Mouse (Mus musculus): Measurements from ENCODE around the gene Ric1.
"Not testable (repeated sequence)": the region's sequence is repeated elsewhere in the genome, so short reads cannot be mapped to it uniquely, and the experiment has no call there.

The Ric1 gene

DNA sequence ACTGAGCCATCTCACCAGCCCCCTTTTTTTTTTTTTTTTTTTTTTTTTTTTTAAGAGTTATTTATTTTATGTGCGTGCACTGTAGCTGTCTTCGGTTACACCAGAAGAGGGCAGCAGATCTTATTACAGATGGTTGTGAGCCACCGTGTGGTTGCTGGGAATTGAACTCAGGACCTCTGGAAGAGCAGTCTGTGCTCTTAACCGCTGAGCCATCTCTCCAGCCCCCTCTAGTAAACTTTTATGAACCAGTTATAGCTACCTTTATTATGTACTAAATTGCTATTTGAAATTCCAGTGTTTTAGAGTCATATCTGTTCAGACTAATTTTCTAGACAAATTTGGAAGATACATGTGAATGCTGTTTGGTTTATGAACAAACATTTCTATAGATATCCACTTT lies 3.5 kb downstream of the Ric1 start:
- DNase-seq (ENCODE audit: low spot score in 2 of 2) = not testable (repeated sequence)

GRCm38 (mm10) chr19:29526837-29527236 lies 4.8 kb downstream of the Ric1 start:
- DNase-seq (ENCODE audit: low spot score in 2 of 2) = no peak

- DNase-seq (ENCODE audit: low spot score in 2 of 2) = no peak
Measured at GRCm38 (mm10) chr19:29527299-29527698, 5.2 kb downstream of the Ric1 start.

DNA sequence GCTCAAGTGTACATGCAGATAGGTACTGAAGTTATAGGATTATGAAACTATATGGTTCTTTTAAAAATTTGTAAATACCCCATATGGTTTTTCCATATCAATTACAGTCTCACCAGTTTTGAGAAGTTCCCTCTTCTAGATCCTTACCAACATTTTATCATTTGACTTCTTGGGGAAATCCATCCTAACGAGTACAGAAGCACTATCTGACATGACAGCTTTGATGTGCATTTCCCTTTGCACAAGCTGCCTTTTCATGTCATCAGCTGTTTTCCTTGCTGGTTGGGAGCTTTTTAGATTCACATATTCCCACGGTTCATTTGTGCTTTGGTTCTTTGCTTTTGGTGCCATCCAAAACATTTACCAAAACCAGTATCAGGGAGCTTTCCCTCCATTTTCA lies 6.5 kb downstream of the Ric1 start:
- no peak for DNase-seq (ENCODE audit: low spot score in 2 of 2)

- DNase-seq (ENCODE audit: low spot score in 2 of 2) = no peak
Measured at GRCm38 (mm10) chr19:29534030-29534429, 11.9 kb downstream of the Ric1 start.

DNA sequence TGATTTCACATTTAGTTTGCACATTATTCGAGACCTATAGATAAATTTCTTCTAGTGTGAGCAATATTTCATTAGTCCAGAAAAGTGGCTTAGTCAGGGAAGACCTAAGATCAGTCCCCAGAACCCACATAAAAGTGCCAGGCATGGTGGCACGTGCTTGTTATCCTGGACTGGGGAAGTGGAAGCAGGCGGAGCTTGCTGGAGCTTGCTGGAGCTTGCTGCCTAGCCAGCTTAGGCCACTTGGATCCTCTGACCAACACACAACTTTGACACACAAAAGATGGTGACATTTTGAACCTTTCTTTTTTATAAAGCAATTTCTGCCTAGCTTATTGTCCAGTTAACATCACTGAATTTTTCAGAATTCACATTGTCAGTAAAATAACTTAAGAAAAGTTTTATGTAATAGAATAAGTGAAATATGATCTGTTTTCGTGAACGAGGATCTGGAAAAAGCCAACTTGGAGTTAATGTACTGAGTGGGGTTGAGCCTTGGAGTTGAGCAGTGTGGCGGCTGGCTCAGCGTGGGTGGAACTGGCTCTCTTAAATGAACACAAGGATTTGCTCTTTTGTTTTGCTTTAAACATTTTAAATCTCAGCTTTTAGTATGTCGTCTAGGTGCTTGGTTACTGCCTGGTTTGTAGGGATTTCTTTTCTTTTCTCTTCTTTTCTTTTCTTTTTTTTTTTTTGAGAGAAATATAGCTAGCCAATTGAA lies 20.3 kb downstream of the Ric1 start:
- no peak for DNase-seq (ENCODE audit: low spot score in 2 of 2)

- DNase-seq (ENCODE audit: low spot score in 2 of 2) = no peak
Measured at GRCm38 (mm10) chr19:29544026-29544425, 21.9 kb downstream of the Ric1 start.

GRCm38 (mm10) chr19:29550618-29551017 lies 28.5 kb downstream of the Ric1 start:
- no peak for DNase-seq (ENCODE audit: low spot score in 2 of 2)

GRCm38 (mm10) chr19:29551128-29551527 lies 29.0 kb downstream of the Ric1 start:
- no peak for DNase-seq (ENCODE audit: low spot score in 2 of 2)

- not testable (repeated sequence) for DNase-seq (ENCODE audit: low spot score in 2 of 2)
Measured at GRCm38 (mm10) chr19:29551980-29552379, 29.9 kb downstream of the Ric1 start.

- DNase-seq (ENCODE audit: low spot score in 2 of 2) = not testable (repeated sequence)
Measured at GRCm38 (mm10) chr19:29557171-29557845, 35.2 kb downstream of the Ric1 start.

- DNase-seq (ENCODE audit: low spot score in 2 of 2) = no peak
Measured at GRCm38 (mm10) chr19:29562166-29562565, 40.1 kb downstream of the Ric1 start.

DNA sequence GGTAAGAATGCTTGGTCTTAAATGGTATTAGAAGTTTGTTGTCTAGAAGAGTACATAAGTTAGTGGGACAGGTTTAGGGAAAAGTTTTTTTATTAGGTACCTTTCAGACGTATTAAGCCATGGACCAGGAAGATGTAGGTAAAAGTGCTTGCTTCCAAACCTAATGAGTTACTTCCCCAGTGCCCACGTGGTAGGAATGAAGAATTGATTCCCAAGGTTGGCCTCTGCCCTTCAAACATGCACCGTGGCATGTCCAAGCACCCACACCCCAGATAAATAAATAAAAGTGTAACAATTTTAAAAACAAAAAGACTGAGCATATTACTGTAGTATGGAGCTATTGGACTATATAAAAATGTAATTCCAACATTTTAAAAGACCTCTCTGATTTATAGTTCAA lies 40.5 kb downstream of the Ric1 start:
- DNase-seq (ENCODE audit: low spot score in 2 of 2) = no peak

GRCm38 (mm10) chr19:29563258-29563779 lies 41.2 kb downstream of the Ric1 start:
- peak; percentile 18 to 45 for DNase-seq (ENCODE audit: low spot score in 2 of 2)

DNA sequence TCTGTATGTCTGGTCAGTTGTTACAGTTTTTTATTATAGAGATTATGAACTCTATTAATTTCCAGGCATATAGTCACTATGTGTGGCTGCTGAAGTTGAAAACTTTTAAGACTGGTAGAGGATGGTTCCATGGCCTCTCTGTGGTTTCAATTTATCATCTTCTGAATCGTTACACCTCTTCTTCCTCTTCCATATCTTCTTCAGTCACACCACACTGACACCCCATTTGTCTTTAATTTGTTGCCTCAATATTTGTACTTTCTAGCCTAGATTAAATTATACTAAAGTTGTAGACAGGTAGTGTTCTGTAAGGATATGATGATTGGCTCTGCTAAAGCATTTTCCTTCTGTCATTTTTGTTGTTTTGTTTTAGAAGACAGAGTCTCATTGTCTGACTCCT lies 44.4 kb downstream of the Ric1 start:
- DNase-seq (ENCODE audit: low spot score in 2 of 2) = no peak

DNA sequence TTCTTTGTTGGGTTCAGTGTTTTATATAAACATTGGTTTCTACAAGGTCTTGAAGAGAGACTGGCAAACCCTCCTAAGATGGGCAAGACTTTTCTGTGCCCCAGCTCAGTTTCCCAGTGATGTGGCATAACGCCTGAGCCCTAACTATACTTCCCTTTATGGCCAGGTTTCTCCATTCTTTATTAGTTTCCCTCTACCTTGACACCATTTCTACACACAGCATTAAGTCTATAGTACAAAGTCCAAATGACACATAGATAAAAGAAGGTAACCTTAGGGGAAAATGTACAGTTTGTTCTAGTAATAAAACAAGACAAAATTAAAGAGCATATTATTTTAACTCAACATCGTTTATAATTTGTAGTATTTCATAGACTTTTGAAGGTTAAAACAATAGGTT lies 60.4 kb downstream of the Ric1 start:
- no peak for DNase-seq (ENCODE audit: low spot score in 2 of 2)

GRCm38 (mm10) chr19:29583734-29584133 lies 61.7 kb downstream of the Ric1 start:
- no peak for DNase-seq (ENCODE audit: low spot score in 2 of 2)

- not testable (repeated sequence) for DNase-seq (ENCODE audit: low spot score in 2 of 2)
Measured at GRCm38 (mm10) chr19:29593783-29594182, 71.7 kb downstream of the Ric1 start.

GRCm38 (mm10) chr19:29596276-29596675 lies 74.2 kb downstream of the Ric1 start:
- DNase-seq (ENCODE audit: low spot score in 2 of 2) = no peak

DNA sequence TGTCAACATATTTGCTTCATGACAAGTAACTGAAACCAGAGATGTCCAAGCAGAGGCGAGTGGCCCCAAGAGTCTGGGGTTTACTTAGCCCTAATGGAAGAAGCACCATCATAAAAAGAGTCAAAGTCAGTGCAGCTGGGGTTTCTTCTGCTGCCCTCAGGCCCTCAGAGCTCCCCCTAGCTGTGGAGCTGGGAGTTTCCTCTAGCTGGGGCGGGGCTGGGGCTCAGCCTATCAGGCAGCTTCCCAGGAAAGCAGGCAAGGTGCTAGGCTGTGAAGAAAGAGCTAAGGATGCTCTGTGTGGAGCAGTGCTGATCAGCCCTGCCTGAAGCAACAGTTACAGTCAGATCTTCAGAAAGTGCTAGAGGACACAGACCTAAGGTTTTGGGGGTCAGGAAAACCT lies 74.9 kb downstream of the Ric1 start:
- no peak for DNase-seq (ENCODE audit: low spot score in 2 of 2)

GRCm38 (mm10) chr19:29598981-29599380 lies 76.9 kb downstream of the Ric1 start:
- DNase-seq (ENCODE audit: low spot score in 2 of 2) = no peak

DNA sequence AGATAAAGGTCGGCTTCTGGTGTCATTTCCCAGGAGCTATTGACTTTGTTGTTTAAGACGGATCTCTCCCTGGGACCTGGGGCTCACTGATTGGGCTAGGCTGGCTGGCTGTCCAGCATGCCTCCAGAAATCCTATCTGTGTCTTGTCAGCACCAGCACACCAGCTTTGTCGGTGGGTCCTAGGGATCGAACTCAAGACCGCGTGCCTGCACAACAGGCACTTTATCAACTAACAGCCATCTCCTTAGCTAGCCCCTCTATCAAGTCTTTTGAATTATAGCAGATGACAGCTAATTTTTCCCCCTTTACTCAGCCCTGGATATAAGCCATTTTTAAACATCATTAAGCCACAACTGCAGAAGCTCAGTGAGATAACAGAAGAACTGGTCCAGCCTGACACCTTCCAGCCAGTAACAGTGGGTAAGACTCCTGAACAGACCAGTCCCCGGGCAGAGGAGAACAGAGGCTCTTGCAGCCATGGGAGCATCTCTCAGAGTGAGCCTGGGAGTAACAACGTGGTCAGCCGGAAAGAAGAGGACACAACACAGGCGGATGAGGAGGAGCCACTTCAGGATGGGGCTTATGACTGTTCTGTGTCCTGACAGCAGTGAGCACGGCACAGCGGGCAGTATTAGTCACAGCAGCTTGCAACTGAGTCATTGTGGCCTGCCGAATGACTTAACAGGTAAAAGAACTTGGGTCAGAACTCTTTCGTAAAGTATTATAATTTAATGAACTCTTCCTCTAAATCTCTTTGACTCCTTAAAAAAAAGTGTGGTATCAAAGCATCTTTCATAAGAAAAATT lies 81.7 kb downstream of the Ric1 start:
- no peak for DNase-seq (ENCODE audit: low spot score in 2 of 2)

Measured in spleen, postnatal 36 days (tissue).